Mouse (Mus musculus): ENCODE data around the gene Auts2. TPM values are rescaled to one million over a fixed set of nuclear protein-coding genes. Genes with fewer than 3 reads are reported as not detected.
A peak's percentile ranks its signal among the peaks of the same experiment; 100 is the strongest.

Auts2 gene
- polyA plus RNA-seq, 2 experiments = 38.3 to 50.8 TPM

DNA sequence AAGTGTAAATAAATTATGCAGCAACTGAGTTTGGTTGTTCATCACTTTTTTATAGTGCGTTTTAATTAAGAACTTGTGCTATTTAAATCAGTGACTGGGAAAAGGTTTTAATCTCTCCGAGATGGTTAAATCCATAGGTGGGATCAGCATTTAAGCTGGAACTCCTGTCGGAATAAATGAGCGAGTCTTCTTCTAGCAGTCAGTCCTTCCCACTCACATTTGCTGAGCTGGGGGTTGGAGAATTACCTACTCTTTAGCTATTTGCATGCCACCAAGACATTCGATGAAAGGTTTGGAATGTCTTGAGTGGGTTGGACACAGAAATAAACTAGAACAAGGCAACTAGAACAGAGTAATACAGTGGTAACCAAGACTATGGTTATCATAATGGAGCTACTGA, 45.1 kb downstream of the Auts2 start:
- H3K9ac ChIP-seq (ENCODE audit: low read depth, low read length, severe bottlenecking) = no peak overlapping the region
- no peaks in the 10 kb centered on the region for H3K36me3 ChIP-seq (ENCODE audit: control insufficient read depth, insufficient read depth, low read length)
- H3K27me3 ChIP-seq (ENCODE audit: control insufficient read depth, insufficient read depth, low read length) = no peaks in the 10 kb centered on the region
- peaks cover 28% of the 10 kb centered on the region for H3K4me1 ChIP-seq (ENCODE audit: control insufficient read depth, insufficient read depth, low read length)
- H3K27ac ChIP-seq (replicated peaks; ENCODE audit: low read depth, low read length) = no peak overlapping the region
- H3K9me3 ChIP-seq (ENCODE audit: control insufficient read depth, low read length) = no peaks in the 10 kb centered on the region
- no peak overlapping the region for H3K4me2 ChIP-seq (replicated peaks; ENCODE audit: low read depth, low read length, severe bottlenecking)
- no peak overlapping the region for H3K4me3 ChIP-seq (replicated peaks; ENCODE audit: low read length)
- DNase-seq (ENCODE audit: low spot score) (no peak), ATAC-seq (ENCODE audit: low FRiP score, low read depth) (no peak)
- TF ChIP-seq POLR2A (IDR thresholded peaks at IDR 0.05; ENCODE audit: borderline replicate concordance, extremely low read depth, insufficient read depth, insufficient read length) = no peak
- 81% methylated on average over 5 of the region's 5 CpGs for WGBS

DNA sequence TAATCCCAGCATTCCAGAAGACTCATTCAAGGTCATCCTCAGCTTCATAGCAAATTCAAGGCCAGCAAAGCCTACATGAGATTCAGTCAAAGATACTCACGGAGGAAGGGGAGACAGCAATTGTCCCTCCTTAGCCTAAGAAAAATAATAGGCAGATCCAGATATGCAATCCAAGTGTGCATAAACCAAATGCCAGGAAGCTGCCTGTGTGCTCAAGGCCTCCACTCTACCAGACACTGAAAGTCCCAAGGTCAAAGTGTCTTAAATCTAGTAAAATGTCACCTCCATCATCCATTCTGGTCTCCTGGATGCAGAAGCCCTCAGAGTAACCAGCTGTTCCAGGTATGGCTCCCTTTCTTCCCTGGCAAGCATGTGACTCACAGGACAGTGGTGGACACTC, 50.4 kb downstream of the Auts2 start:
- ATAC-seq (ENCODE audit: low FRiP score, low read depth) = no peak
- TF ChIP-seq POLR2A (IDR thresholded peaks at IDR 0.05; ENCODE audit: borderline replicate concordance, extremely low read depth, insufficient read depth, insufficient read length) = no peak
- WGBS = 74% methylated on average over 1 of the region's 1 CpGs
- Histone ChIP-seq H3K4me2 (replicated peaks; ENCODE audit: low read depth, low read length, severe bottlenecking) (no peak overlapping the region), H3K9me3 (ENCODE audit: control insufficient read depth, low read length) (no peaks in the 10 kb centered on the region), H3K27ac (replicated peaks; ENCODE audit: low read depth, low read length) (no peak overlapping the region), H3K36me3 (ENCODE audit: control insufficient read depth, insufficient read depth, low read length) (no peaks in the 10 kb centered on the region), H3K9ac (ENCODE audit: low read depth, low read length, severe bottlenecking) (no peak overlapping the region), H3K4me3 (replicated peaks; ENCODE audit: low read length) (no peak overlapping the region), H3K4me1 (ENCODE audit: control insufficient read depth, insufficient read depth, low read length) (peaks cover 32% of the 10 kb centered on the region), H3K27me3 (ENCODE audit: control insufficient read depth, insufficient read depth, low read length) (no peaks in the 10 kb centered on the region)
- DNase-seq (ENCODE audit: low spot score) = no peak

DNA sequence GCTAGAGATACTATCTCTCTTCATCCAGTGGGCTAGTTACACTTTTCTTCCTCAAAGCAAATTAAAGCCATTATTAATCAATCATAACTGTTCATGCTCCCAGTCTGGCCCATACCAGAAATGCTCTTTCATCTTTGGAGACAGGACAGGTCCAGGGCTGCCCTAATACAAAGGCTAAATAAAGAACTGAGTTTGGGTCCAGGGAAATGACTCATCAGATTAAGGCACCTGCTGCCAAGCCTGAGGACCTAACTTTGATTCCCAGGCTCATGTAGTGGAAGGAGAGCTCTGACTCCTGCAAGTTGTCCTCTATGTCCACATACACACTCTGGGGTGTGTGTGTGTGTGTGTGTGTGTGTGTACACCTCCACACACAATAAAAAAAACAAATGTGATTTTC, 51.1 kb downstream of the Auts2 start:
- Histone ChIP-seq H3K36me3 (ENCODE audit: control insufficient read depth, insufficient read depth, low read length) (no peaks in the 10 kb centered on the region), H3K4me3 (replicated peaks; ENCODE audit: low read length) (no peak overlapping the region), H3K4me1 (ENCODE audit: control insufficient read depth, insufficient read depth, low read length) (peaks cover 32% of the 10 kb centered on the region), H3K9ac (ENCODE audit: low read depth, low read length, severe bottlenecking) (no peak overlapping the region), H3K27me3 (ENCODE audit: control insufficient read depth, insufficient read depth, low read length) (no peaks in the 10 kb centered on the region), H3K4me2 (replicated peaks; ENCODE audit: low read depth, low read length, severe bottlenecking) (no peak overlapping the region), H3K27ac (replicated peaks; ENCODE audit: low read depth, low read length) (no peak overlapping the region), H3K9me3 (ENCODE audit: control insufficient read depth, low read length) (no peaks in the 10 kb centered on the region)
- no peak for ATAC-seq (ENCODE audit: low FRiP score, low read depth)
- DNase-seq (ENCODE audit: low spot score) = no peak
- TF ChIP-seq POLR2A (IDR thresholded peaks at IDR 0.05; ENCODE audit: borderline replicate concordance, extremely low read depth, insufficient read depth, insufficient read length) = no peak

DNA sequence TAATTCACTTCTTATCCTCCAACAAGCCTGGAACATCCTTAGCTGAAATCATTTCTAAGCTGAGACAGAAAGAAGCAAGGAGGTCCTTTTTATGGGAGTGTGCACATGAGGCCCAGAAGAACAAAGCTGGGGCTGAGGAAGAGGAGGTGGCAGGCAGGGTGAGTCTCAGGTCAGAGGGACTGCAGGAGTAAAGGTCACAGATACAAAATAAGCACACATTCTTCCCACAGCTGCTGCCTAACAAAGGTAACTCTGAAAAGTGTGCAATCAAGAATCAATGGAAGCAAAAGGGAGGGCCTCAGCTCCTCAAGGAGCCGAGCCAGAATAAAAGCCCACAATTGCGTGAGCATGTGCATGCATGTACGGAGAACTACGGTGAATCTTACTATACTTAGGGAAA, 51.6 kb downstream of the Auts2 start:
- Histone ChIP-seq H3K9ac (ENCODE audit: low read depth, low read length, severe bottlenecking) (no peak overlapping the region), H3K9me3 (ENCODE audit: control insufficient read depth, low read length) (no peaks in the 10 kb centered on the region), H3K4me2 (replicated peaks; ENCODE audit: low read depth, low read length, severe bottlenecking) (no peak overlapping the region), H3K27me3 (ENCODE audit: control insufficient read depth, insufficient read depth, low read length) (no peaks in the 10 kb centered on the region), H3K4me1 (ENCODE audit: control insufficient read depth, insufficient read depth, low read length) (peaks cover 32% of the 10 kb centered on the region), H3K4me3 (replicated peaks; ENCODE audit: low read length) (no peak overlapping the region), H3K36me3 (ENCODE audit: control insufficient read depth, insufficient read depth, low read length) (no peaks in the 10 kb centered on the region), H3K27ac (replicated peaks; ENCODE audit: low read depth, low read length) (no peak overlapping the region)
- no peak for ATAC-seq (ENCODE audit: low FRiP score, low read depth)
- WGBS = 53% methylated on average over 4 of the region's 4 CpGs
- no peak for DNase-seq (ENCODE audit: low spot score)
- TF ChIP-seq POLR2A (IDR thresholded peaks at IDR 0.05; ENCODE audit: borderline replicate concordance, extremely low read depth, insufficient read depth, insufficient read length) = no peak

DNA sequence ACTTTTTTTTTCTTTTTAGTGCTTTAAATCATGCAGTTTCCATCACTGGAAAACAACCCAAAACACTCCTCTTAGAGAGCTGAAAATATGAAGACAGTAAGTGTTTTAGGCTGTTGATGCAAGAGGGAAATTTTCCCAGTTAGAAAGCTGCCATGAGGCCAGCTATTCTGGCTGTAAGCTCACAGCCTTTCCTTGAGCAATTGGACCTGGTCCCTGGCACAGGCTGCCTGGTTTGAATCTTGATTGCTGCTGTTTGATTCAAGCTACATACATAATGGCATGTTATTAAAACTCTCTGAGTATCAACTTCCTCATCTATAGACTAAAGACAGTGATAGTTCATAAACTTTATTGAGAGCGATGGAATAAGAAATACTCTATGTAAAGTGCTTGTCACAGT, 52.8 kb downstream of the Auts2 start:
- TF ChIP-seq POLR2A (IDR thresholded peaks at IDR 0.05; ENCODE audit: borderline replicate concordance, extremely low read depth, insufficient read depth, insufficient read length) = no peak
- Histone ChIP-seq H3K4me2 (replicated peaks; ENCODE audit: low read depth, low read length, severe bottlenecking) (peak overlapping the region; percentile 14; the same call in 1 of the 2 replicates), H3K27ac (replicated peaks; ENCODE audit: low read depth, low read length) (0 out of 2 replicates have a peak overlapping the region, but pooled peaks have one; percentile 19), H3K27me3 (ENCODE audit: control insufficient read depth, insufficient read depth, low read length) (no peaks in the 10 kb centered on the region), H3K4me3 (replicated peaks; ENCODE audit: low read length) (no peak overlapping the region), H3K36me3 (ENCODE audit: control insufficient read depth, insufficient read depth, low read length) (no peaks in the 10 kb centered on the region), H3K9me3 (ENCODE audit: control insufficient read depth, low read length) (no peaks in the 10 kb centered on the region), H3K9ac (ENCODE audit: low read depth, low read length, severe bottlenecking) (no peak overlapping the region), H3K4me1 (ENCODE audit: control insufficient read depth, insufficient read depth, low read length) (peaks cover 35% of the 10 kb centered on the region)
- no peak for ATAC-seq (ENCODE audit: low FRiP score, low read depth)
- peak; percentile 20 for DNase-seq (ENCODE audit: low spot score)
- 85% methylated on average over 1 of the region's 1 CpGs for WGBS

Measured in limb, embryonic 14.5 days (tissue).